Mouse (Mus musculus) frontal cortex, postnatal 14 days (tissue): ENCODE measurements around the gene Cryzl1.

Source experiments
- DNase-seq, 2 experiments: peaks; one replicate each; pipeline ENCODE4 v3.0.0; 2022; ENCODE audit warnings: low spot score in 2 of 2

Cryzl1 gene

GRCm38 (mm10) chr16:91728123-91729065, at the start of gene Cryzl1:
Cryzl1 (minus strand) TSS chr16:91728975.
- peak; percentile 96 to 98 for DNase-seq

- DNase-seq = no peak
Observed at GRCm38 (mm10) chr16:91772586-91772985, 43.8 kb upstream of the Cryzl1 start.

- DNase-seq = no peak
Observed at GRCm38 (mm10) chr16:91771334-91771733, 42.6 kb upstream of the Cryzl1 start.

GRCm38 (mm10) chr16:91770662-91771061, 41.9 kb upstream of the Cryzl1 start:
- no peak for DNase-seq

- no peak for DNase-seq
Observed at GRCm38 (mm10) chr16:91769911-91770310, 41.1 kb upstream of the Cryzl1 start.

- DNase-seq = no peak
Observed at GRCm38 (mm10) chr16:91768586-91768985, 39.8 kb upstream of the Cryzl1 start.

GRCm38 (mm10) chr16:91767165-91767701, 38.5 kb upstream of the Cryzl1 start:
- no peak for DNase-seq

- DNase-seq = no peak
Observed at GRCm38 (mm10) chr16:91765816-91766210, 37.0 kb upstream of the Cryzl1 start.

GRCm38 (mm10) chr16:91765121-91765815, 36.5 kb upstream of the Cryzl1 start:
- no peak for DNase-seq

- DNase-seq = no peak
Observed at GRCm38 (mm10) chr16:91764414-91764813, 35.6 kb upstream of the Cryzl1 start.

- DNase-seq = no peak
Observed at GRCm38 (mm10) chr16:91763975-91764374, 35.2 kb upstream of the Cryzl1 start.

- DNase-seq = no peak
Observed at GRCm38 (mm10) chr16:91762476-91762875, 33.7 kb upstream of the Cryzl1 start.

- no peak for DNase-seq
Observed at GRCm38 (mm10) chr16:91761761-91762160, 33.0 kb upstream of the Cryzl1 start.

GRCm38 (mm10) chr16:91761202-91761601, 32.4 kb upstream of the Cryzl1 start:
- no peak for DNase-seq

- no peak for DNase-seq
Observed at GRCm38 (mm10) chr16:91754957-91755356, 26.2 kb upstream of the Cryzl1 start.

GRCm38 (mm10) chr16:91753611-91754010, 24.8 kb upstream of the Cryzl1 start:
- no peak for DNase-seq

GRCm38 (mm10) chr16:91751644-91752385, 23.0 kb upstream of the Cryzl1 start:
- DNase-seq = no peak

GRCm38 (mm10) chr16:91747567-91747966, 18.8 kb upstream of the Cryzl1 start:
- DNase-seq = no peak

GRCm38 (mm10) chr16:91746101-91746950, 17.6 kb upstream of the Cryzl1 start:
- no peak for DNase-seq

GRCm38 (mm10) chr16:91743055-91743454, 14.3 kb upstream of the Cryzl1 start:
- DNase-seq = no peak

GRCm38 (mm10) chr16:91740918-91741255, 12.1 kb upstream of the Cryzl1 start:
- DNase-seq = no peak
